Mouse (Mus musculus): ENCODE data around the gene Pcnp.
A peak's percentile ranks its signal among the peaks of the same experiment; 100 is the strongest.

The Pcnp gene

DNA sequence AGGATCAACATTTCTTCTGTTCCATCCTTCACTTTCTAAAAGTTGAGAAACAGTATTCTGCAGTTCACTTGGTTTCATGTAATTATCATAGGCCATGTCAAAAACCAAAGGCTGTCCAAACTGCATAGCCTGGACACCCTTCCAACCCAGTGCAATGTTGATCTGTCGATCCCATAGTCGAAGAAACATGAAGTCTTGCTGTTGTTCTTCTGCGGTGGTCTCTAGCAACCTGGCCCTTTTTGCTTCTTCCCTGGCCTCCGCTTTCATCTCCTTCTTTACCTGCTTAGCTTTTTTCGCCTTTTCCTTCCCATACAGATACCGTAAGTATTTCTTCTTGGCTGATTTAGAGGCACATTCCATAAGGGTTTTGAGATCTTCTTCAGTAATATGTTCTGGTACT lies 5.0 kb upstream of the Pcnp start:
- no peak for DNase-seq

DNA sequence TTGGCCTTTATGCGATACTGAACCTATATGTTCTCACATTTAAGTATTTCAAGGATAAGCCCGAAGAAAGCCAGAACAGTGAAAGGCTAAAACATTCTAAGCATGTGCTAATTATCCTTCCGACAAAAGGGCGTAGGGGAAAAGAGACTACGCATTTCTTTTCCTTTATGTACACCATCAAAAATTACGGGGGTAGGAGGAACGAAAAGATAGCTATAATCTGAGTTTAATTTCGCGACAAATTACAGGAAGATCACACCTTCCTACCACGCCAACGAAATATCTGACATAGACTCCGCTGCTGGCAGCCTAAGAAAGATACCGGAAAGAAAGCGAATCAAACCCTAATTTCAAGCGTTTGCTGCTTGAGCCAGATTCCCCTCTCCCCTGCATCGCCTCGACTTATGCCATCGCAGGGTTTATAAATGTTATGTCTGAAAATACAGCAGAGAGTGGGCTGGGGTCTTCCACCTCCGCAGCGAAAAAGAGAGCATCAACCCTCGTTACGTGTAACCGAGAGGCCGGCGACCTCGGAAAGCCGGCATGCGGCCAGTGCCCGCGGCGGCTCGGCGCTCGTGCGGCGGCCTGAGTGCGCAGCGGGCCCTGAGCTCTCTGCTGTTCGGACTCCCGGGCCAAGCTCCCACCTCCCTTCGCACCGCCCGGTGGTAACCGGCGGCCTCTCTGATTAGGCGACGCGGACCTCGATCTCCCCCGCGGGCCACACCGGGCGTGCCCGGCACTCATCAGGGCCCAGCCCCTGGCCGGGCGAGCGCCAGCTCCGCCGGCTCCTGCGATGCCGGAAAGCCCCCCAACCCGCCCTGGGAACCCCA lies 602 bp downstream of the Pcnp start:
- DNase-seq, result peak; percentile 84

DNA sequence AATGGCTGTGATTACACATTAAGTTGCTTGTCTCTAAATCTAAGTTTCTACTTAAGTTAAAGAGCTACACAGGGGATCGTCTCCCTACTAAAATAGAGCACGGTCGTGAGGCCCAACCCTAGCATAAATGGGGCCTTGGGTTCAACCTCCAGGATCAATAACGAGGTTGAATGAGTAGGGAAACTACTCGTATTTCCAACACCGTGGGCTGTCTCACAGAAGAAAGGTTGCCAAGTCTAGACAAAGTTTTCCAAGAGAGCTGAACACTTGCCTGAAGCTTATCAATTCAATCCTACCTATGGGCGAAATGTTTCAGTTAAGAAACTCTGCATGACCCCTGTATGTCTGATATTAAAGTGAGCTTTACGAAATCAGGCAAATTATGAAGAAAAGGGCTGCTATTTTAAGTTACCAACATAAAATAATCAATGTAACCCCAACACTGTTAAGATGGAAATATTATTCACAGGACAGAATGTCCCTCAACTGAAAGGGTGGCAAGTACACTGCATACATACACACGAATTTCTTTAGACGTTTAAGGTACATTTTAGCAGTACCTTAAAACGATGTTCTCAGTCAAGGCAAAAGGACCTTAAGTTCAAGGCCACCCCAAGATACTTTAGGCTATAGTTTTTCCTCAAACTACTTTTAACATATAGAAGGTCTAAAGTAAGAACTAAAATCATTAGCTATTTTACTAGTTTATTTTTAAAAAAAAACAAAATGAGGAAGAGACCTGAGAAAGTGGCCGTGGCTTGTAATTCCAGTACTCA lies 1.5 kb downstream of the Pcnp start:
- DNase-seq, result no peak

DNA sequence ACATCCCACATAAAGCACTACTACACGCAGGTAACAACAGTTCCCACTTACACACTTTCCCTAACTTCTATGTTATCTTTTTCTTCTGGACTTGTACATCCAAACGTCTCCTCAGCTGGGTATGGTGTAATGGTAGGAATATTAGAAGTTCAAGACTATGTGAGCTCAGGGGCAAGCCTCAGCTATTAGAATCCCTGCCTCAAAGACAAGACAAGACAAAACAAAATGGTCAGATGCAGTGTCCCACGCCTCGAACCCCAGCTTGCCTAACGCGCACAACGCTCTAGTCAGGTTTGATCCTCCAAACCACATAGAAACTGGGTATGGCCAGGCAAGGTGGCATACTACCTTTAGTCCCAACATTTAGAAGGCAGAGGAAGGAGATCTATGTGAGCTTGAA lies 9.9 kb downstream of the Pcnp start:
- DNase-seq, result no peak

DNA sequence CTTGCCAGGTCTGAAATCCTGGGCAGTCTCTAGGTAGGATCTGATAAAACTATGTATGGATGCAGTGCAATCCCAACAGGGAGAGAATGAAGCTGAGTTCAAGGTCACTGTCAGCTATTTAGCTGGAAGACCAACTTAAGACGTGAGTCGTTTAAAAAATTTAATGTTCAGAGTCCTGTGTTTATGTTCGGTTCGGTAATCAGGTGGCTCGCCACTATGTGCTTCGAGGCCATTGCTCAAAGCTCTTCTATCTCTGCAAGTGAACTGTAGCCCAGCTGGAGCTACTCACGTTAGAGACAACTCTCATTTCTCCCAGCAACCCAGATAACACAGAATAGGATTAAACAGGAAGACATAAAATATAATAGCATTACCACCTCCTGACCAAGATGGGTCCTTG lies 15.5 kb downstream of the Pcnp start:
- no peak for DNase-seq

DNA sequence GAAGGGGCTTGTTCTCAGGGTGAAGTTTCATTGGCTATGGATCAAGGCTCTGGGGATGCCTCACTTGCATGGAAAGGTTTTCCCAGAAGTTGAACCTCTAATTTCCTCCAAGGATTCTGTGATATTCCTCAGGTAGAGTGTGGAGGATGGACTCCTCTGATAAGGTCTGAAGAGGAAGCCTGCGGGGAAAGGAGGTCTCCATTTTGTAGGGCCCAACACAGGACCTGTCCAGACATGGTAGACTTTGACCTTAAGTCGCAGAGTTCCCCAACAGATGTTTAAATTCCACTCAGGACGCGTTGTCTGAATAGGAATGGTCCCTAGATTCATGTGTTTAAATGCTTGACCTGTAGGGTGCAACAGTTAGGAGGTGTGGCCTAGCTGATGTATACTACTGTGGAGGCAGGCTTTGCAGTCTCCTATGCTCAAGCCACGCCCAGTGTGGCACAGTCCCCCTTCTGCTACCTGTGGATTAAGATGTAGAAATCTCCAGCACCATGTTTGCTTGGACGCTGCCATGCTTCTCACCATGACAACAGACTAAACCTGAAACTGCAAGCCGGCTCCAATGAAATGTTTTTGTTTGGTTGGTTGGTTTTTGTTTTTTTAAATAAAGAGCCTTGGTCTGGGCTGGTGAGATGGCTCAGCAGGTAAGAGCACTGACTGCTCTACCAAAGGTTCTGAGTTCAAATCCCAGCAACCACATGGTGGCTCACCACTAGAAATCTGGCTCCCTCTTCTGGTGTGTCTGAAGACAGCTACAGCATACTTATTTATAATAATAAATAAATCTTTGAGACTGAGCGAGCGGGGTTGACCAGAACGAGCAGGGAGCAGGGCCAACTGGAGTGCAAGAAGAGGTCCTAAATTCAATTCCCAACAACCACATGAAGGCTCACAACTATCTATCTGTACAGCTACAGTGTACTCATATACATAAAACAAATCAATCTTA lies 16.5 kb downstream of the Pcnp start:
- no peak for DNase-seq

DNA sequence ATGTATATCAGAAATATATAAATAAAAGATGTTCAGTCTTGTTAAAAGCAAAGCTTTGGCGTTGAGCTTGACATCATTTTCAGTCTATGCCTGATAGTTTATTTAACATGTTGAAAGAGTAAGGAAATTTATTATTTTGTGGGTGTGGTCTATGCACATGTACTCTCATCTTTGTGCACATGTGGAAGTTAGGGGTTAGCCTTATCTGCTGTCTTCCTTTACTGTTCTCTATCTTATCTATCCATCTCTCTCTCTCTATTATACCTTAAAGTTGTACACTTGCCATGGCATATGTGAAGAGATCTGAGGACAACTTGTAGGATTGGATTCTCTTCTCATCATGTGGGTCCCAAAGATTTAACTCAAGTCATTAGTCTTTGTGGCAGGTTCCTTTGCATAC lies 20.7 kb downstream of the Pcnp start:
- no peak for DNase-seq

DNA sequence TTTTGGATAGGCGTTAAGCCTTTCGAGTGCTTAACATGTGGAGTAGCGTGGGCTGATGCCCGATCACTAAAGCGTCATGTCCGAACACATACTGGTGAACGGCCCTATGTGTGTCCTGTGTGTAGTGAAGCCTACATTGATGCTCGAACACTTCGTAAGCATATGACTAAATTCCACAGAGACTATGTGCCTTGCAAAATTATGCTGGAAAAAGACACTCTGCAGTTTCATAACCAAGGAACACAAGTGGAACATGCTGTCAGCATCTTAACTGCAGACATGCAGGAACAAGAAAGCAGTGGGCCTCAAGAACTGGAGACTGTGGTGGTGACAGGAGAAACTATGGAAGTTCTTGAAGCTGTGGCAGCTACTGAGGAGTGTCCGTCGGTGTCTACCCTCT lies 22.7 kb downstream of the Pcnp start:
- no peak for DNase-seq

DNA sequence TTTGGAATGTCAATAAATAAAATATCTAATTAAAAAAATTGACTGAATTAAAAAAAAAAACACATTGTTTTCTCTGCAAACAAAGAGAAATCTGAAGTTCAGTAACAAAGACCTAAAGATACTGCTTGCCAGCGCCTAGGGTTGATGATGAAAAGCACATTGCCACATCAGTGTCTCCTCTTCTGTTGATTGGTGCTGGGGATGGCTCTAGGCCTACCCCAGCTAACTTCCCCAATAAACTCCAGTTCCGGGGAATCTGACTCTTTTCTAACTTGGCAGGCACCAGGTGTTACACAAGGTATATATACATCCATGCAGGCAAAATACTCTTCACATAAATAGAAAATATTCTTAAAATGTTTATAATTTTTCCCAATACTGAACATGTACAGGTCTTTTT lies 35.3 kb downstream of the Pcnp start:
- DNase-seq, result no peak

DNA sequence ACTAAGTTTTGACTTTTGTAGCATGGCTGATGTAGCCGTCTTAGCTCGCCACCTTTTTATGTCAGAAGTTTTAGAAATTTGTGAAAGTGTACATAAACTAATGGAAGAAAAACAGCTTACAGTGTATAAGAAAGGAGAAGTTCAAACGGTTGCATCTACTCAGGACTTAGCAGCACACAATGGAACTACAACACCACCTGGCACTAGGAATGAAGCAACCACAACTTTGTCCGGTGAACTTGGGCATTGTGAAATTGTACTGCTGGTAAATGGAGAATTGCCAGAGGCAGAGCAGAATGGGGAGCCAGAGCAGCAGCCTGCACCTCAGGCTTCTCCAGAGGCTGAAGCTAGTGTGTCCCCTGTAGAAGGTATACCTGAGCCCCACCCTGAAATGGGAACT lies 39.2 kb downstream of the Pcnp start:
- no peak for DNase-seq

DNA sequence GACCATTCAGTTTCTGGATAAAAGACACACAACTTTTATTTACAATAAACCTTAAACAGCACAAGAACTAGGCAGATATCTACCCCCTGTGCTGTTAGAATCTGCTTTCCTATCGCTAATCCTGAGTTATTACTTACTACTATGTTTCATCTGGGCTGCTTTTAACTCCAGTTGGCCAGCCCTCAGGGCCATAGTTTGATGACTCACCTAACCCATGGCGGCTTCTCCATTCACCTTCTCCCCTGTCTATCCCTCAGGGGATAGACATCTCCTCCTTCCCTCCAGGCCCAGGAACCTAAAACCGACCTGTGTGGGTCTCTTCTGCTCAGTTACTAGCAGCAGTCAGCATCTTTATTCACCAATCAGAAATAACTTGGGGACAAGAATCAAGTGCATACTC lies 43.5 kb downstream of the Pcnp start:
- no peak for DNase-seq

DNA sequence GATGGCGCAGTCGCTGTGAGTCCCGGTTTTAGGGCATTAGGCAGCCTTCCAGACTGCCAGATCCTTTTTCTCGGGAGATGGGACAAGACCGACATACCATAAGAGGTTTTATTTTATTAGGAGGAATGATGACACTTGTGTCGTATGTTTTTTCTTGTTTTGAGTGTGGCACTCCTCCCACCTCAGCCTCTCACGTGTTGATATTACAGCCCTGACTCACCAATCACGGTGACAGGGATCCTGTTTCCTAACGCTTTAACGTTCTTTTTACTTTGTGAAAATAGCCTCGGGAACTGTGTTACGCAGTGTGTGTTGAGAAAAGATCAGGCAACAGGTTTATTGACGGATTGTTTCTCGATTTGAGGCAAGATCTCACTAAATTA lies 54.6 kb downstream of the Pcnp start:
- DNase-seq, result no peak

DNA sequence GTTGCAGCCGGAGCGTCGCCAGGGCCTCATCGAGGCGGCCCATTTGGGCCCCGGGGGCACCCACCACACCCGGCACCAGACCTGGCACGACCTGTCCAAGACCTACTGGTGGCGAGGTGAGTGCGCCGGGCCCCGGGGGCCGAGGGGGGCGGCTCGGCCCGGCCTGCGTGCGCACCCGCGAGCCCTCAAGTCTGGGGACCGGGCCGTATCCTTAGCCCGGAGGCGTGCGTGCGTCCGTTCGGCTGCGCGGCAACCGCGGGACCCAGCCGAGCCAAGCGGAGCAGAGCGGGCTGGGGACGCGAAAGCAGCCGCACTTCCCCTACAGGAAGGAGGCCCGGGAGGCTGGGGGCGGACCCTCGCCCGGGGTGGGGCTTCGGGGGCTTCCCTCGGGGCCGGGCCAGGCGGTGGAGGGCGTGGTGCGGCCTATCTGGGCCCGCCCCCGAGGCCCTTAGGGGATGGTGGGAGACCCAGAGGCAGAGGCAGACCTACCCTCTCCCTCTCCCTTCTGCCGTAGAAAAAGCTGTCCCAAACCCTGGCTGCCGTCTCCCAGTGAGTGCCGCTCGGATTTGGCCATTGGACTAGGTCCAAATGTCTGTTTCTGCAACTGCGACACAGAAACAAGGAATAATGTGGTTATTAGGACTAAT lies 55.2 kb downstream of the Pcnp start:
- peak; percentile 94 for DNase-seq

DNA sequence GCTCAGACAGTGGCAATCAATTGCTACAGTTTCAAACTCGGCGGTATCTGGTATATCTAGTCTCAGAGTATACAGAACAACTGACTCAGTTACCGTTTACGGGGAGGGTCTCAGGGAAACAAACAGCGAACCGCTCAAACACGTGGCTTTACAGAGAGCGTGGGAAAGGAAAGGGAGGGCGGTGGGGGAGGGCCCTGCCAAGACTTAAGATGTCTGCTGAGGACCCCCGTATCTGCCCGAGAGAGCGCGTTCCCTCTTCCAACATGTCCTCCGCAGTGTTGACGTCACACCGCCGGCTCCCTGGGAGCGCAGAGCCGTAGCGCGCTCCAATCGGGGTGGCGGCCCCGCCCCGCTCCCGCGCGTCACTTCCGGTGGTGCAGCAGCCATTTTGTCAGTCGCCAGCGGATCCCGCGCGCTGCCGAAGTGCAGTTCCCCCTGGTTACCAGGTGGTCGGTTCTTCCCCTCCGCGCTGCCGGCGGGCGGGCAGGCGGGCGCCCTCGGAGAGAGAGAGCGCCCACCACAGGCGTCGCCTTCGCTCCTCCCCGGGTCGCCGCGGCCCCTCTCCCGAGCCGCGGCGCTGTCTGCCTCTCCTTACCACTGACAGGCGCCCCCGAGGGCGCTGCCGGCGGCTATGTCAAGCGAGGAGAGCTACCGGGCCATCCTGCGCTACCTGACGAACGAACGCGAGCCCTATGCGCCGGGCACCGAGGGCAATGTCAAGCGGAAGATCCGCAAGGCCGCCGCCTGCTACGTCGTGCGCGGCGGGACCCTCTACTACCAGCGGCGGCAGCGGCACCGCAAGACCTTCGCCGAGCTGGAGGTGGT lies 55.9 kb downstream of the Pcnp start, which contains the start of gene Zbtb11:
Zbtb11 (plus strand) TSS at position 453 of the 825 bp plus-strand sequence.
- DNase-seq, result peak; percentile 99

DNA sequence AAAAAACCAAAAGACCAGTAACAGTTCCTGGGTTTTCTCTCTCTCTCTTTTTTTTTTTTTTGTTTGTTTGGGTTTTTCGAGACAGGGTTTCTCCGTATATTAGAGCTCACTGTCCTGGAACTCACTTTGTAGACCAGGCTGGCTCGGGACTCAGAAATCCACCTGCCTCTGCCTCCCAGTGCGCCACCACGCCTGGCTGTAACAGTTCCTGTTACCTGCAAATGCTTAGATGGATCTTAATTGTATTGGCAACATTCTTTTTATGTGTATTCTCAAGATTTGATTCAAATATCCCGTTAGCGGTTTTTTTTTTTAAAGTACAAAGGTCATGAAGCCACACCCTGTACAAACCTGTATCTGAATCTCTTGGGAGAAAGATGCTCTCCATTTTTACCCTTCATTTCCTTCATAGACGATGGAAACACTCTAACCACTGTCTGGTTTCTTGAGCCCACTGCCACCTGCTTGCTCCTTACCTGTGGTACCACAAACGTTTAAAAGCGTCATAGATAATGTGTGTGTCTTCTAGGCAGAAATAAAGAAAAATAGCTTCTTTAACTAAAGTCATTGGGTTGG lies 56.8 kb downstream of the Pcnp start:
- DNase-seq, result no peak

DNA sequence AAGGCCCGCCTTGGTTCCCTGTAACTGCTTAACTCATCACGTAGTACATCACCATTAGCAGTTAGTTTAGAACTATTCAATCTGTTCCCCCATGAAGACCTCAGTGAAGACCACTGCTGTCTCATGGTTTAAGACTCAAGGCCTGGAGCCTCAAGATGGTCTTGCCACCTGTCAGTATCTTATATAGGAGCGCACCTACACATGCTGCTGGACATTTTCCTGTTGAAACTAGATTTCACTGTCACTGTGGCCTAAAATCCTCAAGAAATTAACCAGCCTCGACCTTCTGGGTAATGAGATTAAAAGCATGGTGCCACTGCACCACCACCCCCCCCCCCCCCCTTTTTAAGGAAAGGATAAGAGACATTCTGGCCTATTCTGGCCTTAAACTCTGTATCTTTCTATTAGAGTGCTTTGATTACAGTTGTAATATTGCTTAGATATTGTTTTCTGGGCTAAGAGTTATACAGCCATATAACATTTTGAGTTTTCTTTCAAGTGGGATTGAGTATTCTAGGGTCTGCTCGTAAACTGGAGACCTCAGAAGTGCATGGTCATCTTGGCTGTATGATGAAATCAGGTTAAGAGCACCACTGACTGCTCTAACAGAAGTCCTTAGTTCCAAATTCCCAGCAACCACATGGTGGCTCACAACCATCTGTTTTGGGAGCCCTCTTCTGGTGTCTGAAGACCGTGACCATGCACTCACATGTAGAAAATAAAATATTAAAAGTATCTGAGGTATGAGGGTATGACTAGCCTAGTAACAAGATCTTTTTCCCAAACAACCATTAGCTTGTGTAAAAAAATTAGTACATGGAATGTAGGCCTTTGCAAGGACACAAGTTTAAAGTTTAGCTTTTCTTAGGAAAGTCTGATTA lies 57.6 kb downstream of the Pcnp start:
- DNase-seq, result no peak

DNA sequence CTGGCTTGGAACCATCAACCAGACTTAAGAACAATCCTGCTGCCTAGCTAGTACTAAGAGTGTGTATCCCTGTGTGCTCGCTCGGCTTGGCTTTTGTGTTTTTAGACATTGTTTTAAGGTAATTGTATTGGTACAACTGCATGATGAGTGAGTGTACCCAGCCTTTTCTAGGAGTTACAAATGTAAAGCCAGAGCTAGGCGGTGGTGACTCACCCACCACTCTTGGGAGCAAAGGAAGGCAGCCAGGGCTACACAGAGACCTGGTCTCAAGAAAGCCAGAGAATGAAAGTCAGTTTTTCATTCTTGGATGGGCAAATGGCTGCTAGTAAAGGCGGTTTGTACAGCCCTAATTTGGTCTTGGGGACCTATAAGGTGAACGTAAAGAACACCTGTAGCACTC lies 59.1 kb downstream of the Pcnp start:
- no peak for DNase-seq

DNA sequence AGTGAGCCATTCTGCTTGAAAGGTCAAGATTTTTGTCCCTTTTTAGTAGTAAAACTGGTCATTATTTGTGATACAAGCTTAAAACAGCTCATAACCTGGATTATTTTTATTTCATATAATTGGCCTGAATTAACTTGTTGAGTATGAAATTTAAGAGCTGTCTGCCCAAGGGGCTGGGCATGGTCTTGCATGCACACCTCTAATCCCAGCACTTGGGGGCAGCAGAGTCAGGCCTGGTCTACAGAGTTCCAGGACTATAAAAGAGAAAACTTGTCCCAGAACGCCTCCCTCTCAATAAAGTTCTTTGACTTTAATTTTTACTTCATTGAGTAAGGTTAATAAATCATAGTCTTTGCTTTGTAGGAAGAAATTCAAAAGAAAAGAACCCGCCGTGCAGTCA lies 60.4 kb downstream of the Pcnp start:
- DNase-seq, result peak; percentile 46

DNA sequence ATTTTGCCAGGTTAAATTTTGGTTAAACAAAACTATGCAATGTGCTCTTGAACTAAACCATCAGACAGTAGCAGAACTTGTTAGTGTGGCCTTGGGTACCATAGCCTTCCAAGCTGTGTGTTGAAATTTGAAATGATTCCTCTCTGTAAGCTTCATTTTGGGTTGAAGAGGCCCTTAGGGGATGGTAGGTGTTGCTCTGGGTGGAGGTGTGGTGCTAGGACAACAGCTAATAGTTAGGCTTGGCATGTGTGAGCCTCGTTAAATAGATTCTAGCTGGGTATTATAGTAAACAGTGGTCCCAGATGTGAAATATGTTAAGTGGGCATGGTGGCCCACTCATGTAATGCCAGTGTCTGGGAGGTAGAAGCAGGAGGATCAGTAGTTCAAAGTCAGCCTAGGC lies 62.3 kb downstream of the Pcnp start:
- DNase-seq, result no peak

DNA sequence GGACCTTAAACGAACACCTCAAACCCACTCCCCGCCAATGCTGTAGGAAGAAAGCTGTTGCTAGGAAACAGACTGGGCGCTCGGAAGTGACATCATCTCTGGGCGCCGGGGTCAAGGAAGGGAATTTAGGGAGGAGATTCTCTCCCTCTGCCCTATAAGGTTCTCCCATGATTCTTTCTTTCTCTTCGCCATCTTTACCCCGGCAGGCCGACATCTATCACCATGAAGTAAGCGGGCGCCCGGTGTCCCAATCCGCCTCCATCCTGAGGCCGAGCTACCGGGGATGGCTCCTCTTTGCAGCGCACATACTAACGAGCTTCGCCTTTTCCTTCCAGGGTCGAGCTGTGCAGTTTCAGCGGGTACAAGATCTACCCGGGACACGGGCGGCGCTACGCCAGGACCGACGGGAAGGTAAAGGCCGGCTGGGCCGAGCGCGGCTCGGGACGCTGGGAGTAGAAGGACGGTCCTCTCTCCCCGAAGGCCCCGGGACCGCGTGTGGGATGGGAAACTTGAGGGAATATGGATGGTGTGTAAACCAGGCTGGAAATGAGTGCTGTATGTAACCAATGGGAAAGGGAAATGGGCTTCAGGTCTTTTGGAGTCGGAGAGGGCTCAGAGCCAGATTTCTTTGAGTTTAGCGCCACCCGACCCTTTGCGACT lies 63.2 kb downstream of the Pcnp start, which contains the start of gene Rpl24:
Rpl24 (plus strand) TSS at position 64 of the 660 bp plus-strand sequence.
- peak; percentile 95 for DNase-seq

Measured in kidney, postnatal 14 days (tissue).